In the genomic region with DNA sequence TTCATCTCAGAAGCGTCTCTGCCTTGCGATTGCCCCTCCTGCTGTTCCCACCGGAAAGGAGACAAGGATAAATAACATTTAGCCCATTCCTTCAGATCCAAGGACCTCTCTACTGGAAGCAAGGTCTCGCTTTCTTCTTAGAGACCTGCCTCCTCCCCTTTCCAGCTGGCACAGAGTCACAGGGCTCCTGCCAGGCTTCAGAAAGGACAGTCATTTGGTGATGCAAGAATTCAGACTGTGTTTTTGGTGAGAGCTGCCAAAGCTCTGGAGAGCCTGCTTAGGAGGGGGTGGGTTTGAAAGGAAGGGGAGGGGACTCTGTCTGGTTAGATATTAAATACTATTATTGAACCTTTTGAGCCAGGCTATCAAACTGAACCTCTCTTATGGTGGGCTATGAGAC, we compare ENCODE assay signal across 10 mouse cellular contexts. TPM values are rescaled to one million over a fixed set of nuclear protein-coding genes. Genes with fewer than 3 reads are reported as not detected.
DNase-seq lines count a peak whose midpoint lies in the region; TF ChIP-seq lines count a peak whose summit lies in the region.
"Had no signal": no experiment of that assay in that cellular context is flagged by ENCODE, and none has a peak within 500 bp of the region (broad histone marks: within the 10 kb centered on the region; RNA-seq: fewer than 3 reads in every experiment).

No protein-coding gene starts in this region.

- intact Hi-C loops in left cerebral cortex, postnatal 4 days (cut with DNase I), result no loop called here

- TF ChIP-seq POLR2A in kidney, adult 2 months (IDR thresholded peaks at IDR 0.05; ENCODE audit: low read depth, low read length), result no peak
- no peak for TF ChIP-seq POLR2A in cerebellum, adult 2 months (IDR thresholded peaks at IDR 0.05; ENCODE audit: borderline replicate concordance, insufficient read depth, low read length)

- 42% methylated on average over 4 of the region's 4 CpGs for WGBS in kidney, adult 2 months
- 4% methylated on average over 4 of the region's 4 CpGs for WGBS in cerebellum, adult 2 months

- no peaks in the 10 kb centered on the region for H3K27me3 ChIP-seq in kidney, adult 2 months (replicated peaks; ENCODE audit: control insufficient read depth, insufficient read depth, low read length)
- no peaks in the 10 kb centered on the region; the same call in 1 of the 2 replicates for H3K27me3 ChIP-seq in cerebellum, adult 2 months (ENCODE audit: control insufficient read depth, insufficient read depth, low read length)

- no peak for TF ChIP-seq CTCF in kidney, adult 2 months (conservative IDR thresholded peaks at IDR 0.05; ENCODE audit: insufficient read depth, insufficient read length, low read depth, low read length)
- no peak for TF ChIP-seq CTCF in cerebellum, adult 2 months (IDR thresholded peaks at IDR 0.05; ENCODE audit: borderline replicate concordance, insufficient read depth, low read depth, low read length)

- no peak overlapping the region for H3K27ac ChIP-seq in kidney, adult 2 months (ENCODE audit: insufficient read depth, low read depth, low read length)
- H3K27ac ChIP-seq in cerebellum, adult 2 months (ENCODE audit: insufficient read depth, low read length), result no peak overlapping the region

- peak; percentile 20 for DNase-seq in kidney, adult 2 months
- no peak for DNase-seq in kidney, adult 9 months
- DNase-seq in cerebellum, adult 2 months, result peak; percentile 16 to 36
- peak; percentile 74 to 91 for DNase-seq in heart, adult 9 months (ENCODE audit: low spot score in 2 of 2)
- DNase-seq in left cerebral cortex, postnatal 4 days, result peak; percentile 65
- DNase-seq in skeletal muscle tissue, adult 2 months (ENCODE audit: low read depth, low spot score), result peak; percentile 87
- no peak for DNase-seq in kidney, postnatal 14 days
- DNase-seq in spleen, postnatal 36 days (ENCODE audit: low spot score in 2 of 2), result no peak

- no peak overlapping the region for H3K4me3 ChIP-seq in kidney, adult 2 months (ENCODE audit: insufficient read depth, low read depth, low read length)
- H3K4me3 ChIP-seq in cerebellum, adult 2 months (replicated peaks; ENCODE audit: insufficient read depth, low read depth, low read length), result no peak overlapping the region
- H3K4me3 ChIP-seq: megakaryocyte, embryonic 14.5 days had no signal

- no peaks in the 10 kb centered on the region for H3K36me3 ChIP-seq in kidney, adult 2 months (ENCODE audit: control insufficient read depth, insufficient read depth, low read length)
- H3K36me3 ChIP-seq: G1E had no signal

- no peaks in the 10 kb centered on the region for H3K4me1 ChIP-seq in kidney, adult 2 months (ENCODE audit: control insufficient read depth, insufficient read depth, low read length)
- H3K4me1 ChIP-seq in cerebellum, adult 2 months (ENCODE audit: control insufficient read depth, insufficient read depth, low read length), result no peaks in the 10 kb centered on the region
- H3K4me1 ChIP-seq: megakaryocyte, embryonic 14.5 days had no signal

RNA-seq across cellular contexts. Expression of gene Gm45716, which starts 45.1 kb away (rescaled TPM):
- 2.5 and 2.8 TPM in 2 replicates for polyA plus RNA-seq in kidney, adult 2 months (2012; rRNA removed)
- 4.9 and 5.0 TPM in 2 replicates for polyA plus RNA-seq in cerebellum, adult 2 months (2012; rRNA removed)
- total RNA-seq in left cerebral cortex, postnatal 4 days (2021), result 1 to 10 TPM; 7.4 to 8.3 TPM

Comparison
In these comparisons a context has a peak if more than half of its experiments do, and no peak if none do; other contexts are left out.
1. DNase-seq: peak in kidney, adult 2 months (single experiment), cerebellum, adult 2 months (2 of 2), heart, adult 9 months (2 of 2), left cerebral cortex, postnatal 4 days (single experiment) and skeletal muscle tissue, adult 2 months (single experiment); none in kidney, adult 9 months (single experiment), kidney, postnatal 14 days (single experiment) and spleen, postnatal 36 days (0 of 2).